Mouse (Mus musculus) kidney, adult 18-20 months (tissue): ENCODE data around the gene Faah.

Experiments used
- DNase-seq: peaks from one replicate; pipeline ENCODE4 v3.0.0; 2021

Faah gene

DNA sequence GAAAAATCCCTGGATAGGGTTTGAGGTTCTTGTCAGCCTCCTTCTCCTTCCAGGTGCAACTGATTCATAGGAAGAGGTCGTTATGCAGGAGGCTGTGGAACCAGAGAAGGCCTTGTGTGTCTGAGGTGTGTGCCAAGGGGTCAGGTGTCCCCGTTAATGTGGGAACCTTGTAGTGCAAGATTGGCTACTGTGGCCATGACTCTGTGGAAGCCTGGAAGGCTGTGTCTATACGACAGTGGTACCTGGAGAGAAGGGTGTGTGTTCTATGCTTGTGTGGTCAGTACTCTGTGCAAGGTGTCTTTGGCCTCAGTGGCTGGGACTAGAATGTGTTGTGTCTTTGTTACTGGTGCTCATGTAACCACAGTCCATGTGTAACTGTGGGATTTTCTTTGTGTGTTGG, 77.0 kb downstream of the Faah start:
- DNase-seq = no peak

DNA sequence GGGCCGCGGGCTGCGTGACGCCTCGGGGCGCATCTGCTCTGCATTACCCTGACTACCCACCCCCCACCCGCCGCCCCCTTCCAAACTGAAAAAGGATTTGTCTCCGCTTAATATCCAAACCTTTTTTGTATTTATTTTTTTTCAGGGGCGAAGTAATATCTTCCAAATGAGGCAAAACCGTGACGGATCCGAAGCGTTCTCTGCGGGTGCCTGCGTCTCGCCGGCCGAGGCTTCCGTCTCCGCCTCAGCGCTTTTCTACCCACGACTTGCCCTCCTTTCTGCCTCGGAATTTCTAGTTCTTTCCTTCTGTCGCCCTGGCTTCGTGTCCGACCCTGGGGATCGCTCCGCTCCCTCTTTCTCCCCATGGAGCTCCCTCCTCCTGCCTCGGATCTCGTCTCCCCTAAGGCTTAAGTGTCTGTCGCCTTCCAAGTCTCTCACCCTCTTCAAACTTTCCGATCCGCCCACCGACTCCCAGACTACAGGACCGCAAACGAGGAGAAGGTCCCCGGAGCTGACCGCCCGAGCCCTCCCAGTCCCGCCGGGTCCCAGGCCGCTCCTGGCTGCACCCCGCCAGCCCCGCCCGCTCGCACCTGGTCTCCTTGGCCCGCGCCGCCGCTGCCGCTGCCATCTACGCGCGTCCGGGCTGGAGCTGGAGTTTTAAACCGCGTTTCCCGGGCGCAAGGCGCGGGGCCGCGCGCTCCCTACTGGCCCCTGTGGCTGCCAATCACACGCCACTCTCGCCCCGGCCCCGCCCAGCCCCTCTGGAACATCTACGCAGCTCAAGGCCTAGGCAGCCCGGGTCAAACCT, 78.2 kb downstream of the Faah start, which contains the start of gene Dmbx1:
Dmbx1 (minus strand) TSS at position 632 of the 808 bp plus-strand sequence.
- no peak for DNase-seq

DNA sequence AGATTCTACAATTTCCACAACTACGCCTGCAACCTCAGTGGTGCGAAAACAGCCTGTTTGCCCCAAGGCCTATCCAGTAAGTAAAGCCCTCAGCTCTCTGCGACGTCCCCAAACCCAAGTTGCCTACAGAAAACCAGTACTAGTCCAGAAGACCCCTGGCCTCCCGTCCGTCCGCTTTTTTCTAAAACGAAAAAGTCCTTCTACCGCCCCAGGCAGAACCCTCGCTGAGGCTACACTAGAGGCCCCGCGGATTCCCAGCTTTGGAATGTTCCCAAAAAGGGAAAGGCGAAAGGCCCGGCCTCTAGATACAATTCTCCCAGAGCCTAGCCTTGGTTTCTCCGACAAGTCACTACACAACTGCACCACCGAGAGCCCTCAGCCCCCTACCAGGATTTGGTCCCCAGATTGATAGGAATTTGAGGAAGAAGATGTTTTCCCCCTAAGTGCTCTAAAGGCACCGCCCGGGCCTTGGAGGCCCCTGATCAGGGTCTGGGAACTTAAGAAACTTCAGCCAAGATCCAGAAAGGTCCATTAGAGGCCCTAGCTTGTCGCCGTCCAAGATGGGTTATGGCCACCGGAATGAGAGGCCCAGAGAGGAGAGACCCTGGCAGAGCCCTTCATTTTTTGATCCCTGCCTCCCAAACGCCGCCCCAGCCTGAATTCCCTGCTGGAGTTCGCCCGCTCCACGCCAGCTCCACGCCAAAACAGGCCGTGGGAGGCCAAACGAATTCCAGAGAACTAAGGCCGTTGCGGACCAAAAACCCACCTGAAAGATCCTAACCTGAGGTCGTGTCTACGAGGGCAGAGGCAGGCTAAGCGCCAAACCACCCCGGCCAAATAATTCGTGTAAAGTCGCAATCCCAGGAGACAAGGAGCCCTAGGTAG, 79.2 kb downstream of the Faah start:
- DNase-seq = peak; percentile 54

DNA sequence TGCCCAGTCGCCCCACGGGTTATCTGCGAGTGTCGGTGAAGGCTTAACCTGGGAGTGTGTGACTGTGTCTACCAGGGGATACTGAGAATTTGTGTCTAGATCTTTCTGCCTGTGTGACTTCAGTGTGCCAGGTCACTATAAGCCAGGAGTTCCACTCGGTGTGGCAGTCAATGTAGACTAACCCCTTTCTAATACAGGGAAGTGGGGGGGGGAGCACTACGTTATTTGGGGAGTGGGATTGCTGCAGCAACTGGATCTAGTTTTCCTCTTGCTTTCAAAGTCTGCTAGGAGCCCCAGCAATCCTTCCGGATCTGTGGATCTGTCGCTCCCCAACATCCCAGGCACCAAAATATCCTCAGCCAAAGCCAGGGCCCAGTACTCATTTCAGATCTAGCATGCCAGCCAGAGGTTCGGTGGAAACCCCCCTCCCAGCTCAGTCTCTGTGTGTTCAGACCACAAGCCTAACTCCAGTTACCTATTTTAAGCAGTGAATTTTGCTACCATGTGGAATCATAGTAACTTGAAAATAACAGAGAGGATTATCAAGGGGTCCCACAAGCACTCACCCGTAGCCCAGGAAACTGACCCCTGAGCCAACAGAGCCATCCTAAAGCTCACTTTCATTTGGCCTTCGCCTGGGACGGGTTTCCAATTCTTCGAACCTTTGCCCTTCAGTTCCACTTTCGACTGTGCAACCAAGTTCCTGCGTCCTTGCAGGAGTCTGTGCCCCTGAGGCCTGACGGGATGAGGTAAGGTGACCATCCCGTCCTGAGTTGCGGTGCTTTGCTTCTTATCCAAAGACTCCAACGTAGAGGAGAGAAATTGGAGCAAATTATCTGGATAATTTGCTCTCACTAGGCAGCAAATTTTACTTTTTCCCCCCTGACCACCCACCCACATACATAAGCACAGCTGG, 80.4 kb downstream of the Faah start:
- DNase-seq = no peak

DNA sequence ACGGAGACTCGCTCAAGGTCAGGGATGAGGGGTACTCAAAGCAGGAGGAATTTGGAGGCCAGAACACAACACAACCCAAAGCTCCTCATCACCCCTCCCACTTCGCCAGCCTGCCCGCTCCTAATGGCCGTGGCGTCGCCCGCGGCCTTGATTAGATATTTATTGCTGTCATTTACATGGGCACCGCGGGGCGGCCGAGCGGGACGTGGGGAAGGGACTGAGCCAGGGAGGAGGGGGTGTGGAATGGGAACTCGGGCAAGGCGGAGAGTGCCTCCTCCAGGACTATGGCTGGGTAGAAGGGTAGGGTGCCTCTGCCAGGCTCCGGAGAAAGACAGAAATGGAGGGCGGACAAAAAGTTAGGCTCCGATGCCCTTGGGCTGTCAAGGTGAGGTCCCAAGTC, 81.1 kb downstream of the Faah start:
- DNase-seq = peak; percentile 12

DNA sequence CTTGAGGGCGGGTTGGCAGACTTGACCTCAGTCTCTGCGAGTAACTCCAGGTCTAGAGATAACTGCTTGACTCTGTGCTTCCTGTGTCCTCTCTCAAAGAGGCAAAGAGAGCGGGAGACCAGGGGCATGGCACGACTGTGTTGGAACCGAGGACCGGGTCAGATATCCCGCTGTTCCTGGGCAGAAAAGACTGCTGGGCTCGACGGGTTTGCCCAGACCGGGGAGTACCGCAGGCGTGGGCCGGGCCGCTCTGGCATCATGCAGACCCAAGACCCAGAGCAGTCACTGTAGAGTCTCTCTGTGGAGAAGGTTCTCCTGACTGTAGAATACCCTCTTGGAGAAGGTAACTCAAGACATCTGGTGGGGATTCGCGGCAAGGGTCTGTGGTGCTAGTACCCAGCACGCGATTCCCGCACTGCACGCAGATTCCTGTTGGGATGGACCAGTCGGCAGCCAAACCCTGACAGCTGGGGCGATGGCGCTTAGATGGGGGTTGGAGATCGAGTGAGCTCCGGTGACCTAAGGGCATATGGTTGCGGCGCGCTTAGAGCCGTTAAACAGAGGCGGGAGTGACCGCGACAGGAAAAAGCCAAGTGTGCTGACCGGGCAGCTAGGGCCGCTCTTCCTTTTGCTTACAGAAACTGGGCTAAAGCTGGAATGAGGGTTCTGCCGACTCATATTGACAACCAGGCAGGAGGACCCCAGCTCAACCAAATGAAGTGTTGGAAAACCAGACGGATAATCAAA, 81.7 kb downstream of the Faah start:
- DNase-seq = peak; percentile 23

DNA sequence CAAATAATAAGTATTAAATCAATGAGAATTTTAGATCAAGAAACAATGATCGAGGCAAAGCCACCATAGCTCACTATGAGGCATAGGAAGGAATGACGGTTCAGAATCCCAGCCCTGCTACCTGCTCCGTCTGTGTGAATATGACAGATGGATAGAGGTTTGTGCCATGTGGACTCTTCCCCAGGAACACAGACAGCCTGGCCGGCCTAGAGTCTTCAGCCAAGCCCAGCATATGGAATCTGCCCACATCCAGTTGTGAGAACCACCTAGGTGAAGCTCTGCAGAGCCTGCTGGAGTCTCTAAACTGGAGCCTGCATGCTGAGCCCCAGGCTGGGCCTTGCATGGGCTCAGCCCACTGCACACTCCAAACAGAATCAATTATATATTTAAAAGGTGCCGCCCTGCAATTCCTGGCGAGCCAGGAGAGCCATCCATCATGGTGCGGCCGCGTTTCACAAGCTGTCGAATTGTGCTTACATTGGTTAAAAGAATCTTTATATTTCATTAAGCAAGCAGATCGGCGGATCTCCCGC, 86.1 kb downstream of the Faah start:
- no peak for DNase-seq

DNA sequence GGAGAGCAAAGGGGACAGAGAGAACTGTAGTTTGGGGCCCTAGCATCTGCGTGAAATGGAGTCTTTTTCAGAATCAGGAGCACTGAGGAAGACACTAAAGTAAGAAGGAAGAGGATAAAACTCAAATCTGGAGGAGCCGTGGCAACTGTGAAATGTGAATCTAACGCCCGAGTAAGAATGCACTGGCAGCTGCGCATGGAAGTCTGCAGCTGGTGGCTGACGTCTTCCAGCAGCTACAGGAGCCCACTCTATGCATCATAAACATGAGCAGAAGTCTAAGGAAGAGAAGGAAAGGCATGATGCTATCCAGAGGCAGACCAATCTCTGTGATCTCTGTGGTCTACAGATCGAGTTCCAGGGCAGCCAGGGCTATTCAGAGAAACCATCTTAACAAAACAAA, 90.1 kb downstream of the Faah start:
- no peak for DNase-seq

DNA sequence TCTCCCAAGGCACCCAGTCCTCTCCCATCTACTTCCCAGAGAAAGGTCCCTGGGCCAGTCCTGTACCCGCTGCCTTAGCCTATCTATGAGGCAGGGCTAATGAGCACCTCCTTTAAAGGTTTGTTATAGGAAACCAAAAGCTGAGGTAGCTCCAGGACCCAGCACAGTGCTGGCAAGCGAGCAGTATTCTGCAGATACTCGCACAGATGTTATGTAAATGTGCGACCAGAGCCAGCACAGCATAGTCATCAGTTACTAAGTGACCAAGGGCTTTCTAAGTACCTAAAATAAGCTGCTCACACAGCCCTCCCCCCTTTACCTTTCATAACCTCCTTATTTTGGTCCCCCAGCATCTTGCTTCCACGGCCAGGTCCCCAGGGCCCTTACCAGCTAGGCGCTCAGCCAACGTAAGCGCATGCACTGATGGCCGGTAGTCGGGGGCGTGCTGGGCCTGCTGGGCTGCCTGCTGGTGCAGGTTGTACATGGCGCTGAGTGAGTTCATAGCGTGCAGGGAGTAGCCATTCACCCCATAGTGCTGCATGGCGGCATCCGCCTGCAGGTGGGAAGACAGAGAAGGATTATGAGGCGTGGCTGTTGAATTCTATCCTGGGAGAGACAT, 94.4 kb downstream of the Faah start:
- no peak for DNase-seq

DNA sequence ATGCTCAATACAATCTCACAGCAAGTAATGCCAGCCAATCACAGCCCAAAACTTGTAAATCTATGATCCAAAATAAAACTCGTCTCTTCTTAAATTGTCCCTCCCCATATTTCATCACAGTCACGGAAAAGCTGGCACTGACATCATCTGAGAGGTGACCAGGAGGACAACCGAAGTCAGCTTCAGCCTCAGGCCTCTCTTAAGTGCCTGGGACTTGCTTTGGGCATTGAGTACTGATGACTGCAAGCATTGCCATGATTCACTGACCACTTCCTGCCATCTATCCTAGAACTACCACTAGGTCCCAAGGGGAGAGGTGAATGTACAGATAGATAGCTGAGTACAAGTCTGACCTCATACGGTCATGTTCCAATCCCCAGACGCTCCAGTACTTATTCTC, 95.0 kb downstream of the Faah start:
- no peak for DNase-seq

DNA sequence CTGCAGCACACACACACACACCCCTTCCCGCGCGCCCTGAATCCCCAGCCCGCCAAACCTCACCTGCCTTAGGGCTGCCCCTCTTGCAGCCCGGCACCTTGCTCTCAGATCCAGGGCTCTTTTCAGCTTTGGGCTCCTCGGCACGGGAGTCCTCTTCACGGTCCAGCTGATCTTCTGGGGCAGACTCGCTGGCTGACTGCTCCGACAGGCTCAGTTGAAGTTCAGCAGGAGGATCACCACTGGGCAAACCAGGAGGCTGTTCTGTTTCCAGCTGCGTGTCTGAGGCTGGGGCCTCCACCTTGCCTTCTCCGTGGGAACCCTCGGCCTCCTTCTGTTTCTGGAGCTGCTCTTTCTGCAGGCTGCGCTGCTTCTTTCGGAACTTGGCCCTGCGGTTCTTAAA, 97.8 kb downstream of the Faah start:
- DNase-seq = peak; percentile 47
